Mouse (Mus musculus) left cerebral cortex, adult 2 months (tissue): ENCODE measurements at regions not wholly inside any gene's neighbourhood (a gene's known extent, or its start where the extent isn't known, plus 50 kb on each side); places are given as distances from the start of the nearest gene placed in this dataset.

Experiments used
- DNase-seq, 2 experiments: peaks; one replicate each; pipeline ENCODE4 v3.0.0; 2021 to 2022; ENCODE audit warnings: low spot score in 2 of 2, mixed read lengths in 1 of 2; ENCODE audit errors: extremely low spot score in 1 of 2
- H3K27ac ChIP-seq: fragments of 200-600 bp; 2 replicates; pipeline ENCODE4 v1.8.1; 2022
- H3K4me3 ChIP-seq: fragments of 200-600 bp; 2 replicates; pipeline ENCODE4 v1.8.1; 2022
- CTCF ChIP-seq: fragments of 200-600 bp; IDR thresholded peaks from 2 replicates; pipeline ENCODE4 v1.8.1; 2022; ENCODE audit warnings: antibody characterized with exemption, mild to moderate bottlenecking, moderate library complexity
- intact Hi-C: fragments of 180-260 bp; cut with DNase I; formaldehyde crosslinking; loops from one replicate; pipeline ENCODE4 v1.15.1; 2025

- TF ChIP-seq CTCF, result no peak
- no peak for DNase-seq
- Histone ChIP-seq H3K4me3 (no peak overlapping the region), H3K27ac (no peak overlapping the region)
- intact Hi-C loops, result no loop called here
Measured at GRCm38 (mm10) chr17:44371620-44372019, 183.2 kb downstream of the Clic5 start.

DNA sequence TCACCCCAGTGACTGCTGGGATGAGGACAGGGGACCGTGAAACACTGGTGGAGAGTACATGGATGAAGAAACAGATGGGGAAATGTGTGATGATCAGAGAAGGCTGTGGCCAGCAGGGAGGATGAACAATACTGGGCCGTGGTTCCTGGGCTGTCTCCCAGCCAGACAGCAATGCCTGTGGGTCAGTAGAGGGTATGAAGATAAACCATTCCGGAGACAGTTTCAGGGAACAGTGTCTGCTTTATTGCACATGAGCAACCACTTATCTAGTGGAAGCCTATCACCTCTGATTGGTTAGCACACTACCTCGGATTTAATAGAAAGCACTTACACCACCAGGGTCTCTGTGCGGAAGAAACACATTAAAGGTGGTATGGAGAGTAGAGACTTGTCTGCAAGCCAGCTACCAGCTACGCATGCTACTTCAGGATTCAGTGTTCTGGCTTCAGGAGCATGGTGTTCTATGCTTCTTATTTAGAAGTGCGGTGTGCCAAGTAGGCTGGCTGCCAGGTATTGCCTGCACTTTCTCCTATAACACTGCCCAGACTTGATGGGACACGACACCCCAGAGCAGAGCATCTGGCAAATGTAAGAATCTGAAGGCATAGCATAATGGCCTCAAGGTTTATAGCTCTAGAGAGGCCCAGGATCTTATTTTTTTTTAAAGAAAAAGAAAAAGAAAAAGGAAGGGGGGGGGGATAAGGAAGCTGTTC is 185.5 kb downstream of the Clic5 start:
- H3K4me3 ChIP-seq, result no peak overlapping the region
- intact Hi-C loops, result no loop called here
- H3K27ac ChIP-seq, result no peak overlapping the region
- no peak for TF ChIP-seq CTCF
- DNase-seq, result no peak

GRCm38 (mm10) chr17:44378391-44378790 is 190.0 kb downstream of the Clic5 start:
- Histone ChIP-seq H3K27ac (no peak overlapping the region), H3K4me3 (no peak overlapping the region)
- intact Hi-C loops, result no loop called here
- DNase-seq, result no peak
- TF ChIP-seq CTCF, result no peak

DNA sequence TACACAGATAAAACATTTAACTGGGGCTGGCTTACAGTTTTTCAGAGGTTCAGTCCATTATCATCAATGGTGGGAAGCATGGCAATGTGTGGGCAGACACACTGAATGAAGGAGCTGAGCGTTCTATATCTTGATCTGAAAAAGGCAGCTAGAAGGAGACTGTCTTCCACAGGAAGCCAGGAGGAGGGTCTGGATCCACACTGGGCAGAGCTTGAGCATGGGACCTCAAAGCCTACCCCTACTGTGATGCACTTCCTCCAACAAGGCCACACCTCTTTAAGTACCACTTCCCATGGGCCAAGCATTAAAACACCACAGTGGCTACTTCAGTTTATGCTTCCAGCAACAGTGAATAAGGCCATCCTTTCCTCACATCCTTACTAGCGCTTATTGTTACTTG is 200.5 kb downstream of the Clic5 start:
- H3K27ac ChIP-seq, result no peak overlapping the region
- TF ChIP-seq CTCF, result no peak
- no peak overlapping the region for H3K4me3 ChIP-seq
- intact Hi-C loops, result no loop called here
- no peak for DNase-seq

DNA sequence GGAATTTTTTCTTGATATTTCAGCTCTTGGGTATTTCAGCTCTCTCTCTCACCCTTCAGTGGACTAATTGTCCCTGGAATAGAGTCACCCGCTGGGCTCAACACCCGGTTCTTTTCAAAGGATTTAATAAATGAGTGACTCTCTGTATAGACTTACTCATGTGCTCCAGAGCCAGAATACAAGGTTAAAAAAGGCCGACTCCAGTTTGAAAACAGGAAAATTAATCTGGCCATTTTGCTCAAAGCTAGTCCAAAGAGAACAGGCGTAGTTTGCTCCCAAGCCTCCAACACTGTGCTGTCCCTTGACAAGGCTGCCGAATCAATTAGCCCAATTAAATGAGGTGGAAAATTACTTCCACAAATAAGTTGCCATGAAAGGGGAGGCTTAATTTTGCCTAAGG is 209.4 kb downstream of the Clic5 start:
- no peak for TF ChIP-seq CTCF
- intact Hi-C loops, result no loop called here
- no peak overlapping the region for H3K4me3 ChIP-seq
- no peak for DNase-seq
- H3K27ac ChIP-seq, result no peak overlapping the region

DNA sequence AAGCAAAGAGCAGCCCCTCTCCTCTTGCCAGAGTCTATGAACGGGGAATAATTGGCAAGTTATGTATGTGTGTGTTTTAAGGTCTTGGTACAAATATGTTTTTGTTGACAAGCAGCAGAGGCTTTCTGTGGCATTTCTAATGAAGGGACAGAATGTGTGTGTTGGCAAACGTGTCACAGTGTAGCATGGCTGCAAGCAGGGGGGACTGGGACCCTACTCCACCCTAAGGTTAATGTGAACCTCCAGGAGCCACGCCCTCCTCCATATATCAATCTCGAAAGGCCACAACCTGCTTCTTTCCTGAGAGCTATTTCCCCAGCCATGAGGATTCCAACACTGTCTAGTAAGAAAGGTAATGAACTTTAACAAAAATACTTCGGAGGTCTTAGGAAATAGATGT is 209.8 kb downstream of the Clic5 start:
- Histone ChIP-seq H3K27ac (no peak overlapping the region), H3K4me3 (no peak overlapping the region)
- TF ChIP-seq CTCF, result no peak
- intact Hi-C loops, result no loop called here
- no peak for DNase-seq

DNA sequence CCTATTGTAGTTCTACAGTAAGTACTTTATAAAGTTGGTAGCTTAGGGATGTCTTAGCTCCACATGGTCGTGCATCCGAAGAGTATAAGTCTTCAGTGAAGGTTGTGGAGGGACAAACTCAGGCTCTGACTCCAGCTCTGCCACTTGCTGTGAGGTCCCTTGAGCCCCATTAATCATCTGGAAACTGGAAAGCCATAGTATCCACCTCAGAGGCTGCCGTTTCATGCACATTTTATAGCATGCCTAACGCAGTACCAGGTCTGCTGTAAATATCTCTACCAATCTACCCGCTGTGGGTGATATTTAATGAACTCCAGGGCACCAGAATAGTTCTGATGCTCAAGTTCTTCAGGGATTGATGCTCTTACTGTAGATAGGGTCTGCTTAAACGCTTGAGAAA is 216.5 kb downstream of the Clic5 start:
- no peak for TF ChIP-seq CTCF
- no peak for DNase-seq
- intact Hi-C loops, result no loop called here
- H3K4me3 ChIP-seq, result no peak overlapping the region
- H3K27ac ChIP-seq, result no peak overlapping the region

DNA sequence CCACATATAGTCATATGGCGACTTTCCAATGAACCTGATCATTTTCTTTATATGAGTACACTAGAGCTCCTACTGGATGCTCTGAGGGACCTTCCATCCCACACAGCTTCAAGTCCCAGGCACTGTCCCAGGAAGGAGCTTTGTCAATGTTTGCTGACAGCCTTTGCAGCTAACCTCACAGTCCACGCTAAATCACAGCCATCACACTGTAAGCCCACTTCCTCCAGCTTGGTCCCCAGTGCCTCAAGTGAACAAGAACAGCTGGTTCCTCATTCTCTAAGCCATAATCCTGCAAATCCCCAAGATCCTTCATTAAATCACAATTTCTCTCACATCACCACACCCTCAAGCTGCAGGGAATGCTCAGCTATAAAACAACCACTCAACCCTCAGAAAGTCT is 222.6 kb downstream of the Clic5 start:
- TF ChIP-seq CTCF, result no peak
- intact Hi-C loops, result no loop called here
- Histone ChIP-seq H3K4me3 (no peak overlapping the region), H3K27ac (no peak overlapping the region)
- no peak for DNase-seq

DNA sequence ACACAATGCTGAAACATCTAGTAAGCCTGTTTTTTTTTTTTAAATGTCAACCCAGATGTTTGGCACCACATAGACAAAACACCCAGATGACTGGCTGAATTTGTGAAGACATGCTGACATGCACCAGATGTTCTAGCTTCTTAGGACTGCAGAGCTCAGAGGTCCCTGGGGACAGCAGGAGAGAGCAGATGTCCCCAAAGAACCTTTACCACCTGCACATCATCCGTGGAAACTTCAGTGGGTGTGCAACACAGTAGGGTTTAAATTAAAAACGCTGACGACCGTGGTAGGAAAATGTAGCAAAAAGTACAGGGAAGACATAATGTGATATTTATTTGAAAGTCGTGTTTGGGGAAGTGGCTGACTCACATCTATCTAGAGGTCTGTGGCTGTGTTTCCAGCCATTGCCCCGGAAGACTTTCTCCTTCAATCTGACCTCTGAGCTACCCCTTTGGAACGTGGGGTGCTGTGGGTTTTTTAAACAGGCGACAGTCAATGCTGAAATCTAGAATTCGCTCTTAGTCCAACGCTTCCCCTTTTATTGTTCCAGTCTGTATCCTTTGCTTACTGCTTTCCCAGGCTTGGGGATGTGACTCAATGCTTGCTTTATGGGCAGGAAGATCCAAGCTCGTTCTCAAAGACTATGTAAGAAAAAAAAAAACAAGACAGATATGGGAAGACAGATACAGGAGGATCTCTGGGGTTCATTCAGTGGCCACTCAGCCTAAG is 230.5 kb downstream of the Clic5 start:
- DNase-seq, result no peak
- no peak for TF ChIP-seq CTCF
- Histone ChIP-seq H3K4me3 (no peak overlapping the region), H3K27ac (peak overlapping the region; percentile 47; the same call in 1 of the 2 replicates)
- intact Hi-C loops, result no loop called here

DNA sequence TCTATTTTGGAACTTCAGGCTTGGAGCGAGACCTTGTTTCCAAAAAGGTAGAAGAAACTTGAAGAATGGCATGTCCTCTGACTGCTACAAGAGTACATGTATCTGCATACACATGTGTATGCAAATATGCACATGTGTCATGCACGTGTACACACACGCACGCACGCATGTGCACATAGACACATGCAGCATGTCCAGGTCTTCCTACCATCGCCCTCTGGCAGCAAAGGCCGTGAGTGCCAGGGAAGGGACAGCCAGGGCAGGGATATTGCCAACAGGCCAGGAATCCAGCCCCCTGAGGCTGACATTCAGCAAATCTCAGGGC is 231.0 kb downstream of the Clic5 start:
- TF ChIP-seq CTCF, result no peak
- Histone ChIP-seq H3K4me3 (no peak overlapping the region), H3K27ac (peak overlapping the region; percentile 47; the same call in 1 of the 2 replicates)
- intact Hi-C loops, result no loop called here
- no peak for DNase-seq

- no peak overlapping the region for H3K4me3 ChIP-seq
- intact Hi-C loops, result no loop called here
- no peak overlapping the region for H3K27ac ChIP-seq
- DNase-seq, result no peak
- peak; percentile 19 for TF ChIP-seq CTCF
Measured at GRCm38 (mm10) chr17:44420098-44421070, 232.0 kb downstream of the Clic5 start.

GRCm38 (mm10) chr17:44422161-44422560 is 233.8 kb downstream of the Clic5 start:
- no peak for TF ChIP-seq CTCF
- DNase-seq, result no peak
- H3K4me3 ChIP-seq, result no peak overlapping the region
- intact Hi-C loops, result no loop called here
- H3K27ac ChIP-seq, result peak overlapping the region; percentile 38
